15 mouse cellular contexts compared by ENCODE assay signal in genomic region chr4:140593771-140594505, GRCm38 (mm10).
DNase-seq lines count a peak whose midpoint lies in the region; ATAC-seq and TF ChIP-seq lines count a peak whose summit lies in the region.
"Had no signal": no experiment of that assay in that cellular context is flagged by ENCODE, and none has a peak within 500 bp of the region (broad histone marks: within the 10 kb centered on the region; RNA-seq: fewer than 3 reads in every experiment).

No protein-coding gene starts in this region.

- H3K9ac ChIP-seq in midbrain, postnatal 0 days (replicated peaks; ENCODE audit: low read length, poor library complexity, severe bottlenecking) = no peak overlapping the region
- H3K9ac ChIP-seq in midbrain, embryonic 13.5 days (replicated peaks) = no peak overlapping the region
- no peak overlapping the region for H3K9ac ChIP-seq in hindbrain, postnatal 0 days (replicated peaks; ENCODE audit: low read length)
- H3K9ac ChIP-seq: forebrain, embryonic 15.5 days; liver, embryonic 15.5 days had no signal

- no peak for TF ChIP-seq CTCF in midbrain, postnatal 0 days (IDR thresholded peaks at IDR 0.05)
- TF ChIP-seq CTCF in hindbrain, postnatal 0 days (IDR thresholded peaks at IDR 0.05; ENCODE audit: low read depth) = no peak

- ATAC-seq in cerebellum, adult (ENCODE audit: insufficient number of reproducible peaks, low FRiP score, low TSS enrichment) = no peak
- ATAC-seq in midbrain, postnatal 0 days (ENCODE audit: low FRiP score) = no peak
- ATAC-seq in midbrain, embryonic 13.5 days = no peak
- peak; percentile 41; the same call in 1 of the 2 replicates for ATAC-seq in hindbrain, postnatal 0 days
- no peak for ATAC-seq in megakaryocyte progenitor cell, adult 5-6 weeks (replicated peaks; ENCODE audit: poor library complexity)
- ATAC-seq: forebrain, embryonic 15.5 days had no signal

- H3K9me3 ChIP-seq in midbrain, postnatal 0 days (ENCODE audit: low read length) = no peaks in the 10 kb centered on the region
- peaks cover 11% of the 10 kb centered on the region; the same call in 1 of the 2 replicates for H3K9me3 ChIP-seq in midbrain, embryonic 13.5 days
- no peaks in the 10 kb centered on the region for H3K9me3 ChIP-seq in hindbrain, postnatal 0 days (ENCODE audit: low read length)
- H3K9me3 ChIP-seq: limb, embryonic 10.5 days had no signal

- no peak overlapping the region for H3K4me3 ChIP-seq in midbrain, postnatal 0 days (ENCODE audit: low read depth, low read length)
- H3K4me3 ChIP-seq in midbrain, embryonic 13.5 days (replicated peaks) = no peak overlapping the region
- H3K4me3 ChIP-seq in hindbrain, postnatal 0 days (ENCODE audit: low read length) = no peak overlapping the region
- H3K4me3 ChIP-seq: forebrain, embryonic 15.5 days; limb, embryonic 10.5 days; liver, embryonic 15.5 days had no signal

- no peaks in the 10 kb centered on the region for H3K27me3 ChIP-seq in midbrain, postnatal 0 days (ENCODE audit: insufficient read depth, low read length)
- no peaks in the 10 kb centered on the region for H3K27me3 ChIP-seq in midbrain, embryonic 13.5 days
- no peaks in the 10 kb centered on the region for H3K27me3 ChIP-seq in hindbrain, postnatal 0 days (ENCODE audit: insufficient read depth, low read length)
- H3K27me3 ChIP-seq: forebrain, embryonic 15.5 days; liver, embryonic 15.5 days had no signal

- WGBS in midbrain, postnatal 0 days = 84% methylated on average over 14 of the region's 14 CpGs
- WGBS in midbrain, embryonic 13.5 days = 84% methylated on average over 14 of the region's 14 CpGs
- WGBS in hindbrain, postnatal 0 days = 55% methylated on average over 14 of the region's 14 CpGs

- no peaks in the 10 kb centered on the region for H3K4me1 ChIP-seq in midbrain, postnatal 0 days (ENCODE audit: insufficient read depth, low read length)
- peaks cover 18% of the 10 kb centered on the region for H3K4me1 ChIP-seq in midbrain, embryonic 13.5 days (replicated peaks)
- H3K4me1 ChIP-seq in hindbrain, postnatal 0 days (ENCODE audit: insufficient read depth, low read length) = peaks cover 4% of the 10 kb centered on the region; the same call in 1 of the 2 replicates
- H3K4me1 ChIP-seq: liver, embryonic 15.5 days had no signal

- H3K36me3 ChIP-seq in midbrain, postnatal 0 days (ENCODE audit: insufficient read depth, low read length) = peaks cover 22% of the 10 kb centered on the region
- H3K36me3 ChIP-seq in midbrain, embryonic 13.5 days = peaks cover 75% of the 10 kb centered on the region
- H3K36me3 ChIP-seq in hindbrain, postnatal 0 days (ENCODE audit: insufficient read depth, low read length) = peaks cover 13% of the 10 kb centered on the region

- 0 out of 2 replicates have a peak overlapping the region, but pooled peaks have one; percentile 3 for H3K27ac ChIP-seq in midbrain, postnatal 0 days (ENCODE audit: low read depth, low read length)
- H3K27ac ChIP-seq in midbrain, embryonic 13.5 days = no peak overlapping the region
- no peak overlapping the region for H3K27ac ChIP-seq in hindbrain, postnatal 0 days
- H3K27ac ChIP-seq: forebrain, embryonic 15.5 days; limb, embryonic 10.5 days; liver, embryonic 15.5 days had no signal

- H3K4me2 ChIP-seq in midbrain, postnatal 0 days (ENCODE audit: low read depth, low read length, poor library complexity, severe bottlenecking) = no peak overlapping the region
- H3K4me2 ChIP-seq in midbrain, embryonic 13.5 days (replicated peaks) = no peak overlapping the region
- no peak overlapping the region for H3K4me2 ChIP-seq in hindbrain, postnatal 0 days (ENCODE audit: low read depth, low read length)
- H3K4me2 ChIP-seq: forebrain, embryonic 15.5 days; heart, embryonic 11.5 days; liver, embryonic 15.5 days had no signal

- DNase-seq in cerebellum, postnatal 14 days = peak; percentile 46 to 52
- DNase-seq in midbrain, postnatal 0 days (ENCODE audit: low spot score) = peak; percentile 71
- peak; percentile 74 for DNase-seq in hindbrain, postnatal 0 days (ENCODE audit: low spot score)
- peak; percentile 27 for DNase-seq in retina, postnatal 7 days (ENCODE audit: low read depth, low spot score)
- DNase-seq in spleen, postnatal 10 days (ENCODE audit: low spot score in 2 of 2) = no peak
- DNase-seq: gastrocnemius, postnatal 25 days; lung, postnatal 36 days; right cerebral cortex, adult 18-20 months had no signal

Comparison
In these comparisons a context has a peak if more than half of its experiments do, and no peak if none do; other contexts are left out.
1. DNase-seq: peak in cerebellum, postnatal 14 days (2 of 2), midbrain, postnatal 0 days (single experiment), hindbrain, postnatal 0 days (single experiment) and retina, postnatal 7 days (single experiment); none in spleen, postnatal 10 days (0 of 2).